ENCODE assay signal across 8 mouse cellular contexts in genomic region chr3:88139243-88140177, GRCm38 (mm10). TPM values are rescaled to one million over a fixed set of nuclear protein-coding genes. Genes with fewer than 3 reads are reported as not detected.
A peak's percentile ranks its signal among the peaks of the same experiment; 100 is the strongest.
DNase-seq lines count a peak whose midpoint lies in the region; ATAC-seq lines count a peak whose summit lies in the region.

No protein-coding gene starts in this region.

- H3K4me3 ChIP-seq in forebrain, embryonic 10.5 days, result peak overlapping the region; percentile 74
- peak overlapping the region; percentile 55 for H3K4me3 ChIP-seq in intestine, embryonic 15.5 days (replicated peaks)

- peaks cover 73% of the 10 kb centered on the region for H3K4me1 ChIP-seq in forebrain, embryonic 10.5 days
- H3K4me1 ChIP-seq in intestine, embryonic 15.5 days (replicated peaks), result peaks cover 43% of the 10 kb centered on the region

- H3K4me2 ChIP-seq in intestine, embryonic 15.5 days (replicated peaks), result peak overlapping the region; percentile 93

- peaks cover 30% of the 10 kb centered on the region for H3K27me3 ChIP-seq in forebrain, embryonic 10.5 days (ENCODE audit: poor library complexity, severe bottlenecking)
- H3K27me3 ChIP-seq in intestine, embryonic 15.5 days (replicated peaks), result no peaks in the 10 kb centered on the region

- no peak for ATAC-seq in intestine, embryonic 15.5 days
- no peak for ATAC-seq in erythroid progenitor cell, adult 5-6 weeks (replicated peaks; ENCODE audit: low FRiP score, poor library complexity, severe bottlenecking)

- H3K9me3 ChIP-seq in forebrain, embryonic 10.5 days, result no peaks in the 10 kb centered on the region
- no peaks in the 10 kb centered on the region for H3K9me3 ChIP-seq in intestine, embryonic 15.5 days

- DNase-seq in heart, adult 11 months, result peak; percentile 94
- DNase-seq in heart, postnatal 25 days (ENCODE audit: low spot score), result no peak
- peak; percentile 61 for DNase-seq in NIH3T3 (ENCODE audit: low read depth)
- no peak for DNase-seq in forebrain, embryonic 10.5 days (ENCODE audit: extremely low spot score, low spot score)
- peak; percentile 51 for DNase-seq in lung, postnatal 25 days (ENCODE audit: low spot score)
- DNase-seq in thymus, adult 18-20 months, result peak; percentile 54 to 69

- intact Hi-C loops in heart, postnatal 25 days (cut with DNase I), result no loop called here

- 15% methylated on average over 25 of the region's 25 CpGs for WGBS in forebrain, embryonic 10.5 days
- WGBS in intestine, embryonic 15.5 days, result 16% methylated on average over 25 of the region's 25 CpGs

- H3K27ac ChIP-seq in forebrain, embryonic 10.5 days, result peak overlapping the region; percentile 88
- H3K27ac ChIP-seq in intestine, embryonic 15.5 days, result peak overlapping the region; percentile 100

- H3K9ac ChIP-seq in intestine, embryonic 15.5 days, result peak overlapping the region; percentile 63

- no peaks in the 10 kb centered on the region for H3K36me3 ChIP-seq in forebrain, embryonic 10.5 days (replicated peaks)
- no peaks in the 10 kb centered on the region for H3K36me3 ChIP-seq in intestine, embryonic 15.5 days

RNA-seq across cellular contexts. Expression of gene Mef2d, which starts 2.7 kb away (rescaled TPM):
- total RNA-seq in heart, postnatal 25 days (2021), result 100 to 1,000 TPM; 111 to 122 TPM
- polyA plus RNA-seq in forebrain, embryonic 10.5 days (2016; fragmentation: Nextera tagmentation; extraction: Ambion mirVana), result 9.4 and 11.1 TPM in 2 replicates
- polyA plus RNA-seq in intestine, embryonic 15.5 days (2015; fragmentation: Nextera tagmentation; extraction: Ambion mirVana), result 19.7 and 20.8 TPM in 2 replicates
- total RNA-seq in erythroid progenitor cell, adult 5-6 weeks (2015; ENCODE audit: low replicate concordance), result 36.9 and 37.8 TPM in 2 replicates
- 15.3 and 16.9 TPM in 2 replicates for total RNA-seq in erythroid progenitor cell, adult 5-6 weeks (2017; ENCODE audit: low replicate concordance)

RNA-seq across cellular contexts. Expression of gene Iqgap3, which starts 57.7 kb away (rescaled TPM):
- total RNA-seq in heart, postnatal 25 days (2021), result 1 to 10 TPM in 1 of 2 experiments, under 1 TPM in 1; 0.75 to 1.0 TPM
- 30.3 and 30.4 TPM in 2 replicates for polyA plus RNA-seq in forebrain, embryonic 10.5 days (2016; fragmentation: Nextera tagmentation; extraction: Ambion mirVana)
- polyA plus RNA-seq in intestine, embryonic 15.5 days (2015; fragmentation: Nextera tagmentation; extraction: Ambion mirVana), result 16.7 and 17.0 TPM in 2 replicates
- total RNA-seq in erythroid progenitor cell, adult 5-6 weeks (2015; ENCODE audit: low replicate concordance), result 29.8 and 31.4 TPM in 2 replicates
- 56.3 and 60.7 TPM in 2 replicates for total RNA-seq in erythroid progenitor cell, adult 5-6 weeks (2017; ENCODE audit: low replicate concordance)

Comparison
In these comparisons a context has a peak if more than half of its experiments do, and no peak if none do; other contexts are left out.
1. DNase-seq: peak in heart, adult 11 months (single experiment), NIH3T3 (single experiment), lung, postnatal 25 days (single experiment) and thymus, adult 18-20 months (2 of 2); none in heart, postnatal 25 days (single experiment) and forebrain, embryonic 10.5 days (single experiment).
2. RNA of gene Iqgap3, which starts 57.7 kb away (total RNA-seq): 29.8 to 60.7 TPM in erythroid progenitor cell, adult 5-6 weeks; 0.75 to 1.0 TPM in heart, postnatal 25 days; every median in the first group is over 10 times any median in the second.